Mouse (Mus musculus) CD4-positive, CD25-positive, alpha-beta regulatory T cell, adult 2 months (primary cell): Measurements from ENCODE around the gene Lgals3bp.

Source experiments
- DNase-seq: peaks from one replicate; pipeline ENCODE4 v3.0.0-alpha.2; 2012; ENCODE audit warnings: low read depth, low spot score

Lgals3bp gene

DNA sequence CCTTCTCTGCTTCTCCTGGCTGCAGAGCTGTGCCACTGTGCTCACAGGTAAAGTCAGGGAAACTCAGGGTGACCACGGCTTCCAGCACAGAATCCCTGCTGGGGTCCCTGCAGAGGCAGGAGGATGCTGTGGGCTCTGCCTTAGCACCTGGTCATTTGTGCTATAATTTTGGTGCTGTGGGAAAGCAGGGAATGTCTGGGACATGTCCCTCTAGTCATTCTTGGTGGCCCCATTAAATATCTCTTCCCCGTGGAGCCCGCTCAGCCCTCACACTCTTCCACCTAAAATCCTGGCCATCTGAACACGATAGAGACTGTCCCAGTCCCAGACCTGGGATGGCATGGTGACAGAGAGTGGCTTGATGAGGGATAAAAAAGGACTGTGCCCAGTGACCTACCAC, 37.9 kb downstream of the Lgals3bp start:
- no peak for DNase-seq

DNA sequence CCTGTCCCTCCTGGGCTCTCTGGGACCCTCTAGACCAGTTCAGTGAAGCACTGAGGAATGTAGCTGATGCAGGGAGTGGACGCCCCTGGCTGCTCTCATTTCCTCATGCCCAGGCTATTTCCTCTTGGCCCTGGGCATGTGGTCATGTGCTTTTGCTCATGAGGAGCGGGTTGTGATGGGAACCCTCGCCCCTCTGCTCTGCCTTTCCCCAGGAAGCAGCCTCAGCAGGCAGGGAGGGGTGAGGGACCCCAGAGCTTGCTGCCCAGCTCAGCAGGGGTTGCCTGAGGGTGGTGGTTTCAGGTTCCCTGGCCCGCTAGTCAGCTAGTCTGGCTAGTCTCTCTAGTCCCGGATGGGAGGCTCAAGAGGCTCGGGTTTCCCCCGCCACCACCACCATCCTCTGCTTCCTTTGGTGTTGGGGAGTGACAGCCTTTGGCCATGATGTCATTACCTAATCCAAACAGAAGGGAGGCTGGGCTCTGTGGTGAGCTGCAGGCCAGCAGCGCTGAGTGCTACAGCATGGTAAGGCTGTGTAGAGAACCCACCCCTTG, 38.8 kb downstream of the Lgals3bp start:
- DNase-seq = peak; percentile 60

DNA sequence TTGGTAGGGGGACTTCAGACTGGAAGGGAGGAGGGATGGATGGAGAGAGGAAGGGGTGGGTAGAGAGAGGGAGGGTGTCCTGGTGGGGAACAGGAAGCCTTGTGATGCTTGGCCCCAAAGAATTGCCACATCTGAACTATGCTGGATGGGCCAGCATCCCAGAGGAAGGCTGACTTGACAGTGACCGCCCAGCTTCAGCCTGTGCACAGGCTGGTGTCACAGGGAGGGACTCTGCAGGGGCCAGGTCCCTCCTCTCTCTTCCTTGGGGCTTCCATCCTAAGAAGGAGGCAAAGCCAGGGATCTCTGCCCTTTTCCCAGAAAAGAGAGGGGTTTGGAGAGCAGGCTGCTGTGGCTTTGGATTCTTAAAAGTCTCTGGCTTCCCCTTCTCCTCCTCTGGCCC, 39.4 kb downstream of the Lgals3bp start:
- DNase-seq = no peak

DNA sequence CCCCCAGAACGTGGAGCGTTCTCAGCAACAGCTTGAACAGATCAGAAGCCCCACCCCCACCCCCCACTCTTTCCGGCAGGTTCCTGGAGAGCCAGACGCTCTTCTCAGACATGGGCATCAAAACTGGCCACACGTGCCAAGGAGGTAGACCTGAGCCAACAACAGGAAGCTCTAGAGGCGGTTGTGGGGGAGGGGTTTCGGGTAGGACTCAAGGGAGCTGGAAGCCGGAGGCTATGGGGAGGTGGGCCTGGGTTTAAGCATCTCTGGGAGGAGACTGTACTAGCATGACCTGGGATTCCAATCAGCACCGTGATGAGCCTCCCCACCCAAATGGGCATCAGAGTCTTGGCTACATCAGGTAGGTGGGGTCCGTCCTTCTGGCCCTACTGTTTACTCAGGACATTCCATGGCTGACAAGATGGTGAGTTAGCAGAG, 41.0 kb downstream of the Lgals3bp start:
- peak; percentile 64 for DNase-seq

DNA sequence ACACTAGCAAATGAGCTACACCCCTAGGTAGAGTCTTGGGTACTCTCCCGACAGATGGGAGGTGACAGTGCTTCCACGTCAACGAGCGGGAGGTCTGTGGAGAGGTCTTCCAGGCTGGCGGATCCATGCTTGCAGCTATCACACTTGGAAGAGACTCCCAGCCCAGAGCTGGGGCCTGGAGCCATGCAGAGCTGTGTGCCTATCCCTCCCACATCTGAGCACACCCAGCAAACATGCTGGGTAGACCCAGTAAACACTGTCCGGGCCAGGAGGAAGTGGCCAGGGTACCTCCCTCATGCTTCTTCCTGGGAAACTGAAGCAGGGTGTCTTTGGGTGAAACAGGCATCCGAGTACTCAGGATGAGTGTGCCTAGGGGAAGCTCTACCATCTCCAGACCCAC, 41.4 kb downstream of the Lgals3bp start:
- no peak for DNase-seq

DNA sequence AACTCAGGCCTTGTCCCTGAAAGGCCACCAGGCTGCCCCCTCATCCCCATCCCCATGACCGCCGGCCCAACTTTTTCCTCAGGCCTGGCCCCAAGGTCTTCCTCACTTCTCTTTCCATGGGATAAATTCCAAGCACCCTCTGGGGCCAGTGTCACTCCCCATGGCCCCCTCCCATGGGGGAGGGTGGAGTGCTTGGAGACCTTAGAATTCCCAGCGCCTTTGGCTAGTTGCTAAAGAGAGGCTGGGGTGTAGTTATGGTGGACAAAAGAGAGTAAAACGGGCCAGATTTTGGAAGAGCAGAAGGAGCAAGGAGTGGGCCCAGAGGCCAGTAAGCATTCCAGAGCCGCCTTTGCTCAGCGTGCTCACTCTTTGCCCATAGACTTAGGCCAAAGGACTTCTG, 46.3 kb downstream of the Lgals3bp start, which contains the start of gene Timp2:
Gene Timp2, minus strand, starts transcription at position 101 of the 400 bp plus-strand sequence.
- DNase-seq = no peak

DNA sequence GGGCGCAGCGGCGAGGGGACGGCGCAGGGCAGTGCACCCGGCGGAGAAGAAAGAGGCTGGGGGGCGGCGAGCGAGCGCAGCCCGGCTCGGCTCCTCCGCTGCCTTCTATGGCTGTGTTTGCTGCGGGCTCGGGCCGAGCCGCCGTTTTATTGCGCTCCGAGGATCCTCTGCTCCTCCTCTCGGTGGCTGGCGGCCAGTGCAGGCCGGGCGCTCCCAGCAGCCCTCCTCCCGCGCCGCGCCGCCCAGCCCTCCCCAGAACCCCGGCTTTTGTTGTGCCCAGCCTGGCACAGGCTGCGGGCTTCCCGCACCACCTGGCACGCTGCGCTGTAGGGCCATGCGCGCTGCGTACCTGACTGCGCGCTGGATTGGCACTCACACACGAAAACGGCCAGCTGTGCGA, 46.7 kb downstream of the Lgals3bp start:
- peak; percentile 92 for DNase-seq

DNA sequence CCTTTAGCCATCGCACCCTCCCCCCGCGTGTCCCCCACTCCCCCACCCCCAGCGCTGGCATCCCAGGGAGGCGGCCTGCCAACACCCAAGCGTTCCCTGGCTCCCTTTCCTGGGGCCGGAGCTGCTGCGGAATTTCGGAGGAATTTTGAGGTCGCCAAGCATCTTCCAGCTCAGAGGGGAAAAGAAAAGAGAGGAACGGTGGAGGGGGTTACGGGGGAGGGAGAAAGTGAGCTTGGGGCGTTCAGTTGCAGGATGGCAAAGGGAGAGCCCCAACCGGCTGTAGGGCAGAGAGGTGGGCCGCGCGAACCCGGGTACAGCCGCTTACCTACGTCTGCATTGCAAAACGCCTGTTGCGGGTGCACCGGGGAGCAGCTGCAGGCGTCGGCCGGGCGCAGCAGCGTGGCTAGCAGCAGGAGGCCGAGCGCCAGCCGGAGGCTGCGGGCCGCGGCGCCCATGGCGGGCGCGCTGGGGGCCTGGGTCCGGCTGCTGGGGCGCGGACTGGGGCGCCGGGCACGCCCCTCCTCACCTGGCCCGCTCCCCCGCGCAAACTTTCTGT, 47.2 kb downstream of the Lgals3bp start:
- peak; percentile 57 for DNase-seq

DNA sequence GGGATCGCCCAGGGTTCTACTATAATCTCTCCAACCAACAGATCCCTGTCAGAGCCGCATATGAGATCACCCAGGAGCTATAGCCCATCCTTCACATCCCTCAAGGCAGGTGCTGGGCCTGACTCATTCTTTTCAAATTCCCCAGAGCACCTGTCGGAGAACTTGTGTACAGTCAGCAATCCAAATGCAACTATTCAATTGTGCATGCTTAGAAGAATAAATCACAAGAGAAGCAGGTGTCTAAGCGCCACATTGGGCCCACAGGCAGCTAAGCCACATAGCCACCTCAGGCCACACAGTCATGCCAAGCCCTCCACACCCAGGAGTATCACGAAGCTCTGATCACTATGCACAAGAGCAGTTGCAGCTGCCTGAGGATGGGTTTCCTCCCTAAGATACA, 52.4 kb downstream of the Lgals3bp start:
- no peak for DNase-seq

DNA sequence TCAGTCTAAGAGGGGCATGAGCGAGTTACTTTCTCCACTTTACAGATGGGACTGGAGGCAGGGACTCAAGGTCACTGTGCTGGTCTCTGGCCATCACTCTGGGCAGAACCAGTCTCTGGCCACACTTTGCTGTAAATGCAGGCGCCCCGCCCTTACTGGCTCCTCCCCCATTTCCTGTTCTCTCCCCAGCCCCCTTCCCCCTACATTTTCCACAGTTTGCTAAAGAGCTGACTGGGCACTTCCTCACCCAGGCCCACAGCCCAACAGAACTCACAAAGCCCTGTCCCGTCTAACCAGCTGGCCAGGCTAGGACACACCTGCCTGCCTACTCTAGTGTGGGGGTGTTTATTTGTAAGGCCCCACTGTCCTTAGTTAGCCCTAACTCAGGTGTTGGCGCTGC, 53.0 kb downstream of the Lgals3bp start:
- peak; percentile 75 for DNase-seq

DNA sequence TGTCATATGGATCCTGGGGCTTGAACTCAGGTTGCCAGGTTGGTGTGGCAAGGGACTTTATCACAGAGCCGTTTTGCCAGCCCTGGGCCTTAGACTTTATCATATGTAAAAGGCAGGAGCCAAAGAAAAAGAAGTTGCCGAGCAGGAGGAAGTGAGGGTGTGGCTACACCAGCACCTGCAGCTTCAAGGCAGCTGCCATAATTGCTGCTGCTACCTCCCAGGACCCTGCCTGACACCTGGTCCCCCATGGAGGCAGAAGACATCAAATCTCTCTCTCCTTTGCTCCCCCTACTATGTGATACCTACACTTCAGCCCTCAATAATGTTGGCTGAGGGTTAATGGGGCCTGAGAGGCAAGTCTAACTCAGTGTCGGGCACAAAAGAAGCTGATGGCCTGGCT, 53.5 kb downstream of the Lgals3bp start:
- peak; percentile 49 for DNase-seq

DNA sequence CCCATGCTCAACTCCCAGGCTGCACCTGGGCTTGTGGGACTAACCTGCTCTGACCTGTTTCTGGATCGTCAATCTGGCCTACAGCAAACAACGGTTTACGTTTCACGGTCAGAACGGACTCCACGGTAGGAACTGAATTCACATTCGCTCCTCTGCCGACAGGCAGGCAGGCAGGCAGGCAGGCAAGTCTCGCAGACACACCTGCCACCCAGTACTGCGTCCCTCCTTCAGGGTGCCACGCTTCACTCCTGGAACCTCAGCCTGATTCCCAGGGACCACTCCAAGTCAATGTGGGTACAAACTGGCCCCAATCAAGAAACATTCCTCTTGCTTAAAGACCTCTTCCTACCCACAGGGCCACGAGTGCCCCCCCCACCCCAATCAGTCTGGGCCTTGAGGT, 54.0 kb downstream of the Lgals3bp start:
- DNase-seq = no peak

DNA sequence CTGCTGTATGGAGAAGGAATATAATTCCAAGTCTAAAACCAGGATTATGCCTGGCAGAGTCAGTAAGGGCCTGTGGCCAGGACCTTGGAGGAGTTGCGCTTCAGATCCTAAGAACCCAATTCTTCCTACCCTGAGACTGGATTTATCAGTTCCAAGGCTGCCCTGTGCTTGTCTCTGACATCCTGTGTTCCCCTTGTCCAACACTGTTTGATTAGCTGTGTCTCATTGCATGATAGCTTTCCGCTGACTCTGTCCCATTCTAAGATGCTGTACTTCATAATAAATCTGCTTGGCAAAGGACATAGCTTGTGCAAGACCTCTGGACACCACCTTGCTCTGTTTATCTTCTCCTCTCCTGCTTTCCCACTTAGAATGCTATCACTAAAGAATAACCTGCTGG, 54.5 kb downstream of the Lgals3bp start:
- no peak for DNase-seq

DNA sequence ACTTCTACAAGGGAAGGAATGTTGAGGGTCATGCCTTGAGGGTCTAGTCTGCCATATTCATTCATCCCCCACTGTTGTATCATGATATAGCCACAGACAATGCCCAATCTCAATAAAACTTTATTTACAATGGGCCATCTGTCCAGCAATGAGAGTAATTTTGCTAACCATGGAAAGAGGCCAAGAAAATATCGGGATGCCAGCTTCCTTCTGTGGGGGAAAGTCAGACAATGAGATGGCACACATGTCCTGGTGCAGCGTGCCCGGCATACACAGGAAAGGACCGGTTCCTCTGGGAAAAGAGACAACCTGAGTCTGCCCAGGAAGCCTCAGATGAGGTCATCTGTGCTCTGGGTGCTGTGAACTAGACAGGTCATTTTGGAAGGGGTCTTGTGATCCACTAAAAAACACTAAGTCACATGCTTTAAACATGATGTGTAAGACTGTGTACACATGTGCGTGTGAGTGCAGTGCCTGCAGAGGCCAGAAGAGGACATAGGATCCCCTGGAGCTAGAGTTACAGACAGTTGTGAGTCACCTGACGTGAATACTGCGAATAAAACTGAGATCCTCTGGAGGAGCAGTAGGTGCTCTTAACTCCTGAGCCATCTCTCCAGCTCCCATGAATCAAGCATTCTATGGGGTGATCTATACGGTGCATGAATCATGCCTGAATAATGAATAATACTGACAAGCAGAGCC, 55.3 kb downstream of the Lgals3bp start:
- DNase-seq = no peak

DNA sequence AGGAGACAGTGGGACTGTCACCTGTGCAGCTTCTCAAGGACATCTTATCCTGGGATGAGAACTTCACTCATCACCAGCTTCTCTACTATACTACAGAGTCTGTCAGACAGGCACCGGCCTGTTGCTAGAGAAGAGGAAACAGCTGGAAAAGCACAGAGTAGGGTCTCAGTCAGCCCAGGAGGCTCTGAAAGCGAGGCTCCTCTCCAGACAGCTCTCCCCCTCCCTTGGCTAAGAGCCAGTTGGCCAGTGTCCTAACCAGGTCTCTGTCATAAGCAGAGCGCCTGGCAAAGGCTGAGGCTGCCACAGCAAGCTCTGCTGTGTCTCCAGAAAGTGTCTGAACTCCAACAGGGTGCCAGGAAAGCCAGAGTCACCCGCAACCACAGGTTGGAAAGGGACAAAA, 56.2 kb downstream of the Lgals3bp start:
- DNase-seq = no peak

DNA sequence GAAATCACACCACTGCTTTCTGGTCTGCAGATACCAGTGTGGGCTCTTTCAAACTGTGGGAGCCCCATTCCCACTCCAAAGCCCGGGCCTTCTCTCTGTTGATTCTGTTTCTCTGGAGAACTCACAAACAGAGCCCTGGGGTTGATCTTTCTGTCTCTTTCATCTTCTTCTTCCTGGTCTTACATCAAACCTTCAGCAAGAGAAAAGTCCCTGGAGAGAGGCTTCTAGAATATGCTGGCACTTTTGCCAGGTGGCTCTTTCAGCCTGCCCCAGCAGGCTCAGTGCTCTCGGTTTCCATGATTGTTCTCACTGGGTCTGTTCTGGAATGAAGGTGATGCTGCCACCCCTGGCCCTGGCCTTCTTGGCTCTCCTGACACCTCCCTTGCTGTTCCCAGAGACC, 58.3 kb downstream of the Lgals3bp start:
- no peak for DNase-seq
